In the genomic region with DNA sequence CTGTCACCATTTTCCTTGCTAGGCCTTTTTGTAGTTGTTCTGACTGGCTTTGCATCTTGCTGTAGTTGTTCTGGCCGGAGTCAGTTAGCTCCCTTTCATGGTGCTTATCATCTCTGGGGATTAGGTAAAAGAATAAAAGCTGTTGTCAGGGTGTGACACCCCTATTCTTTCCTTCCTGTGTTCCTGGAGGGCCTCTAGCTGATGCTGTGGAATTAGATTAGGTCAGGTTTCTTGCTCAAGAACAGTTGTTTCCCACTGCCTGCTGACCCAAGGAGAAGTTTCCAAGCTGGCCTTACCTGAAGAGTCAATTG, we compare ENCODE assay signal across 12 mouse cellular contexts. TPM values are rescaled to one million over a fixed set of nuclear protein-coding genes. Genes with fewer than 3 reads are reported as not detected.
DNase-seq lines count a peak whose midpoint lies in the region; ATAC-seq and TF ChIP-seq lines count a peak whose summit lies in the region.
"Had no signal": no experiment of that assay in that cellular context is flagged by ENCODE, and none has a peak within 500 bp of the region (broad histone marks: within the 10 kb centered on the region; RNA-seq: fewer than 3 reads in every experiment).

No protein-coding gene starts in this region.

- peak overlapping the region; percentile 5; the same call in 1 of the 2 replicates for H3K4me2 ChIP-seq in heart, postnatal 0 days (ENCODE audit: low read depth, low read length)
- no peak overlapping the region for H3K4me2 ChIP-seq in midbrain, embryonic 12.5 days (replicated peaks)
- H3K4me2 ChIP-seq: hindbrain, embryonic 15.5 days had no signal

- H3K4me3 ChIP-seq in layer of hippocampus, adult 2 months = no peak overlapping the region
- peak overlapping the region; percentile 34 for H3K4me3 ChIP-seq in bone marrow macrophage, adult 2 months (ENCODE audit: insufficient read depth, low read length)
- H3K4me3 ChIP-seq in heart, postnatal 0 days (ENCODE audit: low read depth, low read length) = no peak overlapping the region
- no peak overlapping the region for H3K4me3 ChIP-seq in midbrain, embryonic 12.5 days
- H3K4me3 ChIP-seq: hindbrain, embryonic 15.5 days had no signal

- no peak overlapping the region for H3K9ac ChIP-seq in heart, postnatal 0 days (replicated peaks; ENCODE audit: low read depth, low read length)
- H3K9ac ChIP-seq in midbrain, embryonic 12.5 days (replicated peaks) = no peak overlapping the region; the same call in 1 of the 2 replicates
- H3K9ac ChIP-seq: forebrain, postnatal 0 days; hindbrain, embryonic 15.5 days had no signal

- peak overlapping the region; percentile 91 for H3K27ac ChIP-seq in layer of hippocampus, adult 2 months
- H3K27ac ChIP-seq in bone marrow macrophage, adult 2 months (ENCODE audit: insufficient read depth, low read depth, low read length) = peak overlapping the region; percentile 94
- peak overlapping the region; percentile 12 for H3K27ac ChIP-seq in heart, postnatal 0 days (ENCODE audit: low read depth)
- peak overlapping the region; percentile 63 for H3K27ac ChIP-seq in midbrain, embryonic 12.5 days (replicated peaks)

- ATAC-seq in heart, postnatal 0 days (ENCODE audit: insufficient read depth, low read depth) = no peak
- ATAC-seq in midbrain, embryonic 12.5 days (ENCODE audit: low FRiP score, low read depth) = no peak
- ATAC-seq: forebrain, postnatal 0 days had no signal

- peaks cover 72% of the 10 kb centered on the region for H3K4me1 ChIP-seq in bone marrow macrophage, adult 2 months (ENCODE audit: control insufficient read depth, insufficient read depth, low read length)
- H3K4me1 ChIP-seq in heart, postnatal 0 days (ENCODE audit: control insufficient read depth, insufficient read depth) = peaks cover 85% of the 10 kb centered on the region
- peaks cover 37% of the 10 kb centered on the region for H3K4me1 ChIP-seq in midbrain, embryonic 12.5 days

- no peaks in the 10 kb centered on the region for H3K27me3 ChIP-seq in heart, postnatal 0 days (ENCODE audit: control insufficient read depth, insufficient read depth, low read length)
- no peaks in the 10 kb centered on the region for H3K27me3 ChIP-seq in midbrain, embryonic 12.5 days
- H3K27me3 ChIP-seq: hindbrain, embryonic 15.5 days had no signal

- H3K36me3 ChIP-seq in heart, postnatal 0 days (replicated peaks; ENCODE audit: control insufficient read depth, insufficient read depth, low read length) = no peaks in the 10 kb centered on the region
- H3K36me3 ChIP-seq in midbrain, embryonic 12.5 days = no peaks in the 10 kb centered on the region
- H3K36me3 ChIP-seq: hindbrain, embryonic 15.5 days had no signal

- 72% methylated on average over 1 of the region's 1 CpGs for WGBS in heart, postnatal 0 days
- 14% methylated on average over 1 of the region's 1 CpGs for WGBS in midbrain, embryonic 12.5 days

- TF ChIP-seq CTCF in layer of hippocampus, adult 2 months (conservative IDR thresholded peaks at IDR 0.05) = no peak
- TF ChIP-seq CTCF in bone marrow macrophage, adult 2 months (IDR thresholded peaks at IDR 0.05; ENCODE audit: low read depth, low read length) = no peak
- TF ChIP-seq CTCF in heart, postnatal 0 days (IDR thresholded peaks at IDR 0.05; ENCODE audit: low read depth) = no peak

- no peaks in the 10 kb centered on the region for H3K9me3 ChIP-seq in heart, postnatal 0 days (replicated peaks; ENCODE audit: control insufficient read depth, low read length)
- H3K9me3 ChIP-seq in midbrain, embryonic 12.5 days = no peaks in the 10 kb centered on the region
- H3K9me3 ChIP-seq: hindbrain, embryonic 15.5 days had no signal

- TF ChIP-seq EP300 in heart, postnatal 0 days (IDR thresholded peaks at IDR 0.05; ENCODE audit: low read depth) = no peak

- no peak for DNase-seq in layer of hippocampus, adult 2 months (ENCODE audit: low spot score in 2 of 2)
- DNase-seq in layer of hippocampus, adult 9-11 months = no peak
- no peak for DNase-seq in heart, postnatal 0 days (ENCODE audit: low spot score)
- DNase-seq in urinary bladder, postnatal 10 days (ENCODE audit: low spot score) = no peak
- DNase-seq in urinary bladder, adult 18-20 months (ENCODE audit: low spot score in 2 of 2) = no peak
- DNase-seq: cerebellum, postnatal 36 days; forebrain, postnatal 0 days; thymus, postnatal 36 days had no signal

- TF ChIP-seq POLR2A in bone marrow macrophage, adult 2 months (IDR thresholded peaks at IDR 0.05; ENCODE audit: borderline replicate concordance, low read depth, low read length) = no peak

RNA-seq across cellular contexts. Expression of a gene that starts 22.2 kb away (rescaled TPM):
- 10 to 100 TPM; 71.6 to 72.1 TPM for total RNA-seq in layer of hippocampus, adult 2 months (2021)
- polyA plus RNA-seq in bone marrow macrophage, adult 2 months (2012; ENCODE audit: insufficient read depth, insufficient read length, missing spikeins) = 144 and 157 TPM in 2 replicates
- 50.2 and 50.6 TPM in 2 replicates for total RNA-seq in heart, postnatal 0 days (2014; rRNA removed; ENCODE audit: low replicate concordance)
- 15.1 and 15.4 TPM in 2 replicates for polyA plus RNA-seq in heart, postnatal 0 days (2015; fragmentation: Nextera tagmentation; extraction: Ambion mirVana)
- polyA plus RNA-seq in midbrain, embryonic 12.5 days (2016; fragmentation: Nextera tagmentation; extraction: Ambion mirVana) = 22.3 and 23.5 TPM in 2 replicates

RNA-seq across cellular contexts. Expression of a gene that starts 52.0 kb away (rescaled TPM):
- total RNA-seq in layer of hippocampus, adult 2 months (2021) = 10 to 100 TPM; 18.4 to 18.6 TPM
- not detected in 2 replicates for polyA plus RNA-seq in bone marrow macrophage, adult 2 months (2012; ENCODE audit: insufficient read depth, insufficient read length, missing spikeins)
- 0.31 TPM in 1 of 2 replicates, not detected in the other for total RNA-seq in heart, postnatal 0 days (2014; rRNA removed; ENCODE audit: low replicate concordance)
- polyA plus RNA-seq in heart, postnatal 0 days (2015; fragmentation: Nextera tagmentation; extraction: Ambion mirVana) = not detected in 2 replicates
- 7.8 and 9.7 TPM in 2 replicates for polyA plus RNA-seq in midbrain, embryonic 12.5 days (2016; fragmentation: Nextera tagmentation; extraction: Ambion mirVana)
- polyA plus RNA-seq: spleen, adult 2 months had no signal

Comparison
In these comparisons a context has a peak if more than half of its experiments do, and no peak if none do; other contexts are left out.
1. H3K27ac ChIP-seq: peak in every context shown above with its lines; median percentile 94 in bone marrow macrophage, adult 2 months; 91 in layer of hippocampus, adult 2 months; 63 in midbrain, embryonic 12.5 days; 12 in heart, postnatal 0 days.